Mouse (Mus musculus) 3T3-L1 (cell line): ENCODE data around the gene Fmn2.

Source experiments
- DNase-seq: peaks from one replicate; pipeline ENCODE4 v3.0.0-alpha.2; 2015; ENCODE audit warnings: low read depth, low spot score

Fmn2 gene

DNA sequence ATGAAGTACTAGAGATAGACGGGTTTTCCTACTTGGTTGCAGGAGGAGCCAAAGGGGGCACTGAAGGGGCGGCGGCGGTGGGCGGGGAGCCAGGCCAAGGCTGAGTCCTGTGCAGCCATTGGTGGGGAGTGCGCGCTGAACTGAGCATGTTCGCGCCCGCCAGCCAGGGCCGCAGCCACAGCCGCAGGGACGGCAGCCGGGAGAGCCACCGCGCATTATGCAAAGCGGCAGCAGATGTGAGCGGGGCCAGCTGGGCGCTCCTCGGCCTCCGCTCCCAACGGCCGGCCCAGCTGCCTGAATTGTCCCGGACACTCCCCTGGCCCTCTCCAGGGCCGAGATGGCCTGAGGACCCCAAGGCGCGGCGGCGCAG is at the start of gene Fmn2:
TSS of gene Fmn2 (plus strand) at position 165 of the 370 bp plus-strand sequence.
- DNase-seq = no peak

DNA sequence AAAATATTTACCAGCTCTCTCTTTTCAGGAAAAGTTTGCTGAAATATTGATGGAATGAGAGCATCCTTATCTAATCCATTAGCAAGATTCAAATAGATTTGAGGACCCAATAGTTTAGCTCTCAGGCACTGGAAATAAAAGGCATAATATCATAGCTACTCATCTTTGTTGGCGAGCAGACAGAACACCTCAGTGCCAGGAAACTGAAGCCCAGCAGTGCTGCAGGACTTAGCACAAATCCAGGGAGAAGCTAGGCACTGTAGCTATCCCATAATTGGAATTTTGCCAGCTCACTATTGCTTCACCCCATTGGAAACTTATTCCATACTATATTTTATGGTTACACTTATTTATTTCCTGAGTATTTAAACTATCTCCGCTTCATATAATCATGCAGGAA is 46.5 kb upstream of the Fmn2 start:
- DNase-seq = no peak

DNA sequence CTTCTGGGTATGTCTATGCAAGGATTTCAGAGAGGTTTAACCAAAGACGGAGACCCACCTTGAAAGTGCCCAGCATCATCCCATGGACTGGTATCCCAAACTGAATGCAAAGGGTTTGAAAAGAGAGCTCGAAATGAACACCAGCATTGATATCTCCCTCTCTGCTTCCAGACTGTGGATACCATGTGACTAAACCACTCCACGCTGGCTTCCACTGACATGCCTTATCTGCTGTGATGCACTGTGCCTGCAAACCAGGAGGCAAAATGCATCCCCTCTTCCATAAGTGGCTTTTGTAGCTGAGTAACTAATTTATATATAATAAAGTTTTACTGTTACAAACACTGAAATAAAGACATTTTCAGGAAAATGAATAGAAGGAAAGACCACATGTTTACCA is 36.2 kb upstream of the Fmn2 start:
- no peak for DNase-seq

- DNase-seq = peak; percentile 61
Observed at GRCm38 (mm10) chr1:174466240-174466639, 35.4 kb upstream of the Fmn2 start.

GRCm38 (mm10) chr1:174469736-174470135 is 31.9 kb upstream of the Fmn2 start:
- DNase-seq = peak; percentile 58

- DNase-seq = no peak
Observed at GRCm38 (mm10) chr1:174482567-174482966, 19.1 kb upstream of the Fmn2 start.

DNA sequence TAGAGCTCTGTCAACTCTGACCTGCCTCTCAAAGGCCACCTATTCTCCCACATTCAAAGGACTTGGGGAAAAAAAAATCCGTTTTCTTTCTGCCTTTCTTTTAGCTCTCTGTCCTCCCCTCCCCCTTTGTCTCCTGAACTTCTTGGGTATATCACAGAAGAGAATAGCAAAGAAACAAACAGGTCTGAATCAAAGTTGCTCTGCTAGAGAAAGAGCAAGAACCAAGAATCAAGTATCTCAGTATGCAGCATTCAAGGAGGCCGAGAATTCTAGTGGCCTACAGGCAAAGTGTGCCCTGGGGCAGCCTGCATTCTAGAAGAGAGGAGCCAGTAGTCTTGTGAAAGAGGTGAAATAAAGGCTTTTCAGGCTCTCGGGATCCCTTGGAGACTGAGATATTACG is 1.6 kb upstream of the Fmn2 start:
- no peak for DNase-seq

- DNase-seq = no peak
Observed at GRCm38 (mm10) chr1:174501011-174501410, 614 bp upstream of the Fmn2 start.

- DNase-seq = no peak
Observed at GRCm38 (mm10) chr1:174502031-174502845, 613 bp downstream of the Fmn2 start.

DNA sequence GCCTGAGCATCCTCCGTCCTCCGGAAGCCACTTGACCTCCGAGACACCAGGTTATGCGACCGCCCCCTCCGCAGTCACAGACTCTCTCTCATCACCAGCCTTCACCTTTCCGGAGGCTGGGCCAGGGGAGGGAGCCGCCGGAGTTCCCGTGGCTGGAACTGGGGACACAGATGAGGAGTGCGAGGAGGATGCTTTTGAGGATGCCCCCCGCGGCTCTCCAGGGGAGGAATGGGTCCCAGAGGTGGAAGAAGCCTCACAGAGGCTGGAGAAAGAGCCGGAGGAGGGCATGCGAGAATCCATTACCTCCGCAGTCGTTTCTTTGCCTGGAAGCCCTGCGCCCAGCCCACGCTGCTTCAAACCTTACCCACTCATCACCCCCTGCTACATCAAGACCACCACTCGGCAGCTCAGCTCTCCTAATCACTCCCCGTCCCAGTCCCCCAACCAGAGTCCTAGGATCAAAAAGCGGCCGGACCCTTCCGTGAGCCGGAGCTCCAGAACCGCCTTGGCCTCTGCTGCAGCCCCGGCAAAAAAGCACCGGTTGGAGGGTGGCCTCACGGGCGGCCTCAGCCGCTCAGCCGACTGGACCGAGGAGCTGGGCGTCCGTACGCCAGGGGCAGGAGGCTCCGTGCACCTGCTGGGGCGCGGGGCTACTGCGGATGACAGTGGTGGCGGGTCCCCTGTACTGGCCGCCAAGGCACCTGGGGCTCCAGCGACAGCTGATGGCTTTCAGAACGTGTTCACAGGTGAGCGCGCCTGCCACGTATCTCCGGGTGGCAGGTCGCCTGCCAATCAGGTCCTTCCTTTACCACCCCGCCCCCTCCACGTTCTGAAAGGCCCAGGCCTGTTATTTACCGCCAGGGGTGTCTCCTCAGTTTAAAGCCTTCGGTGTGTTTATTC is 1.5 kb downstream of the Fmn2 start:
- no peak for DNase-seq

GRCm38 (mm10) chr1:174508571-174509110 is 7.0 kb downstream of the Fmn2 start:
- no peak for DNase-seq

GRCm38 (mm10) chr1:174513419-174513818 is 11.8 kb downstream of the Fmn2 start:
- no peak for DNase-seq

- no peak for DNase-seq
Observed at GRCm38 (mm10) chr1:174521976-174522770, 20.5 kb downstream of the Fmn2 start.

- no peak for DNase-seq
Observed at GRCm38 (mm10) chr1:174522809-174523511, 21.3 kb downstream of the Fmn2 start.

GRCm38 (mm10) chr1:174523512-174523828 is 21.8 kb downstream of the Fmn2 start:
- no peak for DNase-seq

DNA sequence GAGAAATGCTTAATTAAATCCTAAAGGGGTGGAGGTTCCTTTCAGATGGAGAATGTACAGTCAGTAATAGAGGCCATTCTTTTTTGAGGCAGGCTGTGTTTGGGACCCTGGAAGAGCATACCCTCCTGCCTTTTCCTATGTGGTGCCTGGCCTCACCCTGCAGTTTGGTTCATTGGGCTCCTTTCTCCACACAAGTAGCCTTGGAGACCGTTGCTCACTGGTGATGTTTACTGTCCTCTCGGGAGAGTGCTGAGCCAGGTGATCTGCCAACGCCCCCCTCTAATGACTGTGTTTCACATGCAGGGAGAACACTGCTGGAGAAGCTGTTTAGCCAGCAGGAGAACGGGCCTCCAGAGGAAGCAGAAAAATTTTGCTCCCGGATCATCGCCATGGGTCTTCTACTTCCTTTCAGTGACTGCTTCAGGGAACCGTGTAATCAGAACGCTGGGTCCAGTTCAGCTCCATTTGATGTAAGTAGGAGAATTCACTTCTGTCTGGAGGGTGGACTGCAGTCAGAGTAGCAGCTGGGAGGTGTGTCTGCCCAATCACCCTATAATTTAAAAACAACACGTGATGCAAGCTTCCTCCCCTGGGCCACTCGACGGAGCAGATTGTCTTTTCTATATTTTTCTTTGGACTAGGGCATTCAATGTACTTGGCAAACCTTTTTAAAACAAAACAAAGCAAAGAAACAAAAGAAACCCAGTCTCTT is 35.3 kb downstream of the Fmn2 start:
- no peak for DNase-seq

- no peak for DNase-seq
Observed at GRCm38 (mm10) chr1:174537491-174537890, 35.9 kb downstream of the Fmn2 start.

- no peak for DNase-seq
Observed at GRCm38 (mm10) chr1:174548291-174548690, 46.7 kb downstream of the Fmn2 start.

DNA sequence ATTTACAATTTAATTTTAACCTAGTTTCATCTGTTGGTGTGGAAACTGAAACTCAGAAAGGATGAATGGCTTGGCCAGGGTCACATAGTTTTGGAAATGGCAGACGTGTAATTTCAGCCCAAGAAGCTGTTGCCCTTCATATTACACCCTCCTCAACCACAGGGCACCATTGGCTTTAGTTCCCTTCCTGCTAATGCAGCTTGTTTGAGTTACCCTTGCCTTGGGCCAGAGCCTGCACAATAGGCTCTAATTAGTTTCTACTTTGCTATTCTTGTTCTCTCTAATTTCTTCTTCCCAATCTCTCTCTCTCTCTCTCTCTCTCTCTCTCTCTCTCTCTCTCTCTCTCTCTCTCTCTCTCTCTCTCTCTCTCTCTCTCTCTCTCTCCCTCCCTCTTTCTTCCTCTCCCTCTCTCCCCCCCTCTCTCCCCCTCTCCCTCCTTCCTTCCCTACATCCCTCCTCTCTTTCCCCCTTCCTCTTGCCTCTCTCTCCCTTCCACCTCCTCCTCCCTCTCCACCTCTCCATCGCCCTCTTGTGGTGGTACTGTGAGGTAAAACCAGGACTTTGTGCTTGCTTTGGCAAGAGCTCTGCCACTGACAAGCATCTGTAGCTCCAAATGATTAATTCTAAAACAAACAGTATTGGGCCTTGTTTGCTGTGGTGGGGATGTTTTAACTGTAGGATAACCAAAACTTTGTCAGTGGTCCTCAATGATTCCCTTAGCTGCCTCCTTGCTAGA is 51.8 kb downstream of the Fmn2 start:
- DNase-seq = peak; percentile 36

- DNase-seq = no peak
Observed at GRCm38 (mm10) chr1:174555412-174555811, 53.8 kb downstream of the Fmn2 start.
